Mouse (Mus musculus) liver, postnatal 0 days (tissue): ENCODE measurements around the gene Ankdd1b.

Source experiments
- CTCF ChIP-seq: sonication (generic); IDR thresholded peaks from 2 replicates; pipeline ENCODE4 v1.5.1; 2016; ENCODE audit warnings: antibody characterized with exemption, low read depth
- EP300 ChIP-seq: IDR thresholded peaks from 2 replicates; pipeline ENCODE4 v1.6.1; 2016; ENCODE audit warnings: antibody characterized with exemption, low read depth, mild to moderate bottlenecking

- no peak for TF ChIP-seq CTCF
- no peak for TF ChIP-seq EP300
Measured at GRCm38 (mm10) chr13:96414384-96414783, 56.6 kb downstream of the Ankdd1b start.
